Mouse (Mus musculus): ENCODE results near the gene Tmc6.

DNA sequence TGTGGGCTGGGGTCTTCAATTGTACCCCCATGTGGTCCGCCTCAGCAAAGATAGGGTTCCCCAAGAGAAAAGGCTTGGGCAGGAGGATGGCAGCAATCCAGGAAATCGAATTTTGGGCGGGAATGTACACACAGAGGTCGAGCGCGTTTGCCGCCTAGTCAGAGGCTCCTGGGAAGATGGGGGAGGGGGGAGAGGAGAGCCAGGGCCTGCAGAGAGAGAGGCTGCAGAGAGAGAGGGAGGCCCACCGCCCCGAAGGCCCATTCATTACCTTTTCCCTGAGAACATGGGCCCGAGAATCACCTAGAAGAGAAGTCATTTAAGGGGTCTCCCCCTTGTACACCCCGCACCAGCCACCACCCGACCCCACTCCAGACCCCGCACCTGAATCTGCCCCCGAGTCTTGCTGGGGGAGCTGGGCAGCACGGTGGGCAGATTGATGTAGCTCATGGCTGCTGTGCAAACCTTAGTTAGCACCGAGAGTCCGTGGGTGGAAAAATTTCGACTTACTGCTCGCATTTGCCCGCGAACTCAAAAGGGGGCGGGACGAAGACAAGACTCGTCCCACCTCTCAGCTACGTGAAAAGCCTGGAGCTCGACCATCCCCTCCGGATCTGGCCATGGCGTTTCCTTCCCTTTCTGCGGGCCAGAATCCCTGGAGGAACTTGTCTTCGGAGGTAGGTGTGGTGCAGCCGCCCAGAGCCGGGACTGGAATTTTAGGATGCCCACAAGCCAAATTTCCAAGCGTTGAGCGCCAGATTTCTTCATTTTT lies 43.5 kb upstream of the Tmc6 start, which contains the start of the genes Afmid and Tk1:
- no peak for TF ChIP-seq GATA1 (IDR thresholded peaks at IDR 0.05; ENCODE audit: borderline replicate concordance, low read length)
- TF ChIP-seq FLI1 (IDR thresholded peaks at IDR 0.05; ENCODE audit: low read length), result no peak; the same call in 1 of the 2 replicates

Data from megakaryocyte, embryonic 14.5 days (primary cell).